Comparison of ENCODE assay signal across 17 mouse cellular contexts in the genomic region with DNA sequence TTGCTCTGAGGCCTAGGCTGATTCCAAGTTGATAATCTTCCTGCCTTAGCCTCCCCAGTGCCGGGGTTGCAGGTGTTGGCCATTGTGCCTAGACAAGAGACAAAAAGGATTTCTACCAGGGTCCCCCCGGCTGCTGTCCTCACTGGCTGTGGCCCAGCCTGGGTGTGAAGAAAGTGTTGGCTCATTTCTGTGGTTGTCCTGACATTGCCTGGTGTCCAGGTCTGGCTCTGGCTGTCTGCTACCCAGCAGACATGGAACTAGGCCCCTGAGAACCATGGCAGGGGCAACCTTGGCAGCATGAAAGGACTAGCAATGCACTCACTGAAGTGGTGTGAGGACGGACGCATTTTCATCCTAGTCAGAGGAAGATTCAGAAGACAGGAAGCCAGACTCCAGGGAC. TPM values are rescaled to one million over a fixed set of nuclear protein-coding genes. Genes with fewer than 3 reads are reported as not detected.
DNase-seq lines count a peak whose midpoint lies in the region; ATAC-seq and TF ChIP-seq lines count a peak whose summit lies in the region.
"Had no signal": no experiment of that assay in that cellular context is flagged by ENCODE, and none has a peak within 500 bp of the region (broad histone marks: within the 10 kb centered on the region; RNA-seq: fewer than 3 reads in every experiment).

No protein-coding gene starts in this region.

- whole genome bisulfite sequencing in forebrain, embryonic 13.5 days, result 75% methylated on average over 4 of the region's 4 CpGs
- WGBS in forebrain, embryonic 16.5 days, result 64% methylated on average over 4 of the region's 4 CpGs
- 79% methylated on average over 4 of the region's 4 CpGs for WGBS in limb, embryonic 12.5 days
- WGBS in stomach, embryonic 16.5 days, result 70% methylated on average over 4 of the region's 4 CpGs
- 78% methylated on average over 4 of the region's 4 CpGs for WGBS in liver, embryonic 12.5 days (ENCODE audit: insufficient replicate concordance)

- H3K4me2 ChIP-seq in forebrain, embryonic 13.5 days, result no peak overlapping the region
- no peak overlapping the region for H3K4me2 ChIP-seq in forebrain, embryonic 16.5 days (ENCODE audit: low read length)
- H3K4me2 ChIP-seq in limb, embryonic 12.5 days, result no peak overlapping the region
- H3K4me2 ChIP-seq in stomach, embryonic 16.5 days (ENCODE audit: low read depth, low read length), result no peak overlapping the region
- H3K4me2 ChIP-seq in liver, embryonic 12.5 days, result no peak overlapping the region
- H3K4me2 ChIP-seq: hindbrain, embryonic 15.5 days; liver, embryonic 15.5 days had no signal

- no peak for DNase-seq in left cerebral cortex, adult 2 months (ENCODE audit: extremely low spot score in 1 of 2, low spot score in 2 of 2)
- no peak for DNase-seq in left cerebral cortex, postnatal 36 days (ENCODE audit: low spot score in 2 of 2)
- no peak for DNase-seq in ovary, postnatal 10 days (ENCODE audit: low spot score)
- DNase-seq: thymus, postnatal 25 days had no signal

- H3K36me3 ChIP-seq in forebrain, embryonic 13.5 days (ENCODE audit: poor library complexity, severe bottlenecking), result no peaks in the 10 kb centered on the region
- H3K36me3 ChIP-seq in forebrain, embryonic 16.5 days (ENCODE audit: control insufficient read depth, insufficient read depth), result no peaks in the 10 kb centered on the region
- H3K36me3 ChIP-seq in limb, embryonic 12.5 days, result no peaks in the 10 kb centered on the region
- no peaks in the 10 kb centered on the region for H3K36me3 ChIP-seq in stomach, embryonic 16.5 days (ENCODE audit: control insufficient read depth, insufficient read depth, low read length)
- no peaks in the 10 kb centered on the region for H3K36me3 ChIP-seq in liver, embryonic 12.5 days
- H3K36me3 ChIP-seq: hindbrain, embryonic 15.5 days; liver, embryonic 15.5 days had no signal

- intact Hi-C loops in left cerebral cortex, adult 2 months (cut with DNase I), result no loop called here
- intact Hi-C loops in left cerebral cortex, postnatal 36 days (cut with DNase I), result no loop called here

- H3K4me3 ChIP-seq in forebrain, embryonic 13.5 days, result no peak overlapping the region
- H3K4me3 ChIP-seq in forebrain, embryonic 16.5 days (replicated peaks; ENCODE audit: low read length), result no peak overlapping the region
- H3K4me3 ChIP-seq in left cerebral cortex, adult 2 months, result no peak overlapping the region
- H3K4me3 ChIP-seq in limb, embryonic 12.5 days (replicated peaks), result no peak overlapping the region
- H3K4me3 ChIP-seq in stomach, embryonic 16.5 days (replicated peaks; ENCODE audit: low read length), result no peak overlapping the region
- H3K4me3 ChIP-seq in liver, embryonic 12.5 days, result no peak overlapping the region
- H3K4me3 ChIP-seq: hindbrain, embryonic 15.5 days; liver, embryonic 15.5 days had no signal

- no peak for ATAC-seq in forebrain, embryonic 13.5 days
- no peak for ATAC-seq in forebrain, embryonic 16.5 days
- ATAC-seq in limb, embryonic 12.5 days (ENCODE audit: insufficient number of reproducible peaks, insufficient read depth, low FRiP score, low TSS enrichment, low read depth), result no peak
- no peak for ATAC-seq in stomach, embryonic 16.5 days (ENCODE audit: insufficient read depth, low FRiP score)
- ATAC-seq in liver, embryonic 12.5 days, result no peak

- peaks cover 87% of the 10 kb centered on the region for H3K4me1 ChIP-seq in forebrain, embryonic 13.5 days
- H3K4me1 ChIP-seq in forebrain, embryonic 16.5 days (replicated peaks; ENCODE audit: control insufficient read depth, insufficient read depth, low read length), result peaks cover 60% of the 10 kb centered on the region
- peaks cover 85% of the 10 kb centered on the region for H3K4me1 ChIP-seq in limb, embryonic 12.5 days (replicated peaks)
- peaks cover 50% of the 10 kb centered on the region for H3K4me1 ChIP-seq in stomach, embryonic 16.5 days (ENCODE audit: control insufficient read depth, insufficient read depth, low read length)
- H3K4me1 ChIP-seq in liver, embryonic 12.5 days, result peaks cover 41% of the 10 kb centered on the region

- no peaks in the 10 kb centered on the region; the same call in 1 of the 2 replicates for H3K27me3 ChIP-seq in forebrain, embryonic 13.5 days
- H3K27me3 ChIP-seq in forebrain, embryonic 16.5 days (replicated peaks; ENCODE audit: control insufficient read depth, insufficient read depth, low read length), result no peaks in the 10 kb centered on the region
- H3K27me3 ChIP-seq in limb, embryonic 12.5 days, result no peaks in the 10 kb centered on the region
- no peaks in the 10 kb centered on the region for H3K27me3 ChIP-seq in stomach, embryonic 16.5 days (ENCODE audit: control insufficient read depth, insufficient read depth, low read length)
- H3K27me3 ChIP-seq in liver, embryonic 12.5 days (replicated peaks), result peaks cover 18% of the 10 kb centered on the region
- H3K27me3 ChIP-seq: hindbrain, embryonic 15.5 days had no signal

- H3K27ac ChIP-seq in forebrain, embryonic 13.5 days, result peak overlapping the region; percentile 20
- no peak overlapping the region for H3K27ac ChIP-seq in forebrain, embryonic 16.5 days (ENCODE audit: low read length)
- peak overlapping the region; percentile 24; the same call in 1 of the 2 replicates for H3K27ac ChIP-seq in left cerebral cortex, adult 2 months
- peak overlapping the region; percentile 56 for H3K27ac ChIP-seq in limb, embryonic 12.5 days
- H3K27ac ChIP-seq in stomach, embryonic 16.5 days (ENCODE audit: low read length), result peak overlapping the region; percentile 43; the same call in 1 of the 2 replicates
- no peak overlapping the region for H3K27ac ChIP-seq in liver, embryonic 12.5 days
- H3K27ac ChIP-seq: hindbrain, embryonic 15.5 days; liver, embryonic 15.5 days had no signal

- H3K9ac ChIP-seq in forebrain, embryonic 13.5 days, result no peak overlapping the region
- H3K9ac ChIP-seq in forebrain, embryonic 16.5 days (replicated peaks; ENCODE audit: low read depth, low read length), result no peak overlapping the region
- H3K9ac ChIP-seq in limb, embryonic 12.5 days (replicated peaks), result 0 out of 2 replicates have a peak overlapping the region, but pooled peaks have one; percentile 27
- 0 out of 2 replicates have a peak overlapping the region, but pooled peaks have one; percentile 12 for H3K9ac ChIP-seq in stomach, embryonic 16.5 days (ENCODE audit: low read length)
- no peak overlapping the region for H3K9ac ChIP-seq in liver, embryonic 12.5 days
- H3K9ac ChIP-seq: hindbrain, embryonic 15.5 days; liver, embryonic 15.5 days had no signal

- TF ChIP-seq CTCF in left cerebral cortex, adult 2 months (IDR thresholded peaks at IDR 0.05), result no peak

- no peaks in the 10 kb centered on the region for H3K9me3 ChIP-seq in forebrain, embryonic 13.5 days (replicated peaks)
- no peaks in the 10 kb centered on the region for H3K9me3 ChIP-seq in forebrain, embryonic 16.5 days (ENCODE audit: control insufficient read depth, low read length)
- H3K9me3 ChIP-seq in limb, embryonic 12.5 days, result no peaks in the 10 kb centered on the region
- H3K9me3 ChIP-seq in stomach, embryonic 16.5 days (replicated peaks; ENCODE audit: control insufficient read depth, low read length), result no peaks in the 10 kb centered on the region
- no peaks in the 10 kb centered on the region for H3K9me3 ChIP-seq in liver, embryonic 12.5 days (replicated peaks)
- H3K9me3 ChIP-seq: hindbrain, embryonic 15.5 days; liver, embryonic 15.5 days had no signal

RNA-seq across cellular contexts. Expression of gene Ralgds, which starts 16.9 kb away (rescaled TPM):
- 50.9 and 53.6 TPM in 2 replicates for polyA plus RNA-seq in forebrain, embryonic 13.5 days (2015; fragmentation: Nextera tagmentation; extraction: Ambion mirVana)
- polyA plus RNA-seq in forebrain, embryonic 16.5 days (2015; fragmentation: Nextera tagmentation; extraction: Ambion mirVana), result 83.5 and 83.7 TPM in 2 replicates
- 10 to 100 TPM; 81.1 to 92.6 TPM for total RNA-seq in left cerebral cortex, adult 2 months (2021)
- 10 to 100 TPM; 82.7 to 82.8 TPM for total RNA-seq in left cerebral cortex, postnatal 36 days (2021)
- polyA plus RNA-seq in limb, embryonic 12.5 days (2016; fragmentation: Nextera tagmentation; extraction: Ambion mirVana), result 42.7 and 54.7 TPM in 2 replicates
- 24.6 and 28.2 TPM in 2 replicates for polyA plus RNA-seq in stomach, embryonic 16.5 days (2015; fragmentation: Nextera tagmentation; extraction: Ambion mirVana)
- 4.3 and 5.5 TPM in 2 replicates for polyA plus RNA-seq in liver, embryonic 12.5 days (2016; fragmentation: Nextera tagmentation; extraction: Ambion mirVana)

RNA-seq across cellular contexts. Expression of gene Gm10134, which starts 24.0 kb away (rescaled TPM):
- 0.53 and 0.76 TPM in 2 replicates for polyA plus RNA-seq in forebrain, embryonic 13.5 days (2015; fragmentation: Nextera tagmentation; extraction: Ambion mirVana)
- 1.8 and 2.4 TPM in 2 replicates for polyA plus RNA-seq in forebrain, embryonic 16.5 days (2015; fragmentation: Nextera tagmentation; extraction: Ambion mirVana)
- 1 to 10 TPM in 1 of 2 experiments, not detected in 1; 1.9 TPM for total RNA-seq in left cerebral cortex, adult 2 months (2021)
- 1 to 10 TPM; 1.7 TPM for total RNA-seq in left cerebral cortex, postnatal 36 days (2021)
- polyA plus RNA-seq in limb, embryonic 12.5 days (2016; fragmentation: Nextera tagmentation; extraction: Ambion mirVana), result 0.69 and 0.89 TPM in 2 replicates
- polyA plus RNA-seq in stomach, embryonic 16.5 days (2015; fragmentation: Nextera tagmentation; extraction: Ambion mirVana), result 7.4 and 8.9 TPM in 2 replicates
- polyA plus RNA-seq in liver, embryonic 12.5 days (2016; fragmentation: Nextera tagmentation; extraction: Ambion mirVana), result 0.64 and 0.71 TPM in 2 replicates
- total RNA-seq: common myeloid progenitor, adult 5-6 weeks; granulocyte monocyte progenitor cell, adult 5-6 weeks; MEL had no signal
- polyA plus RNA-seq: C2C12 had no signal

RNA-seq across cellular contexts. Expression of gene Gbgt1, which starts 33.2 kb away (rescaled TPM):
- 0.43 TPM in 1 of 2 replicates, not detected in the other for polyA plus RNA-seq in forebrain, embryonic 13.5 days (2015; fragmentation: Nextera tagmentation; extraction: Ambion mirVana)
- polyA plus RNA-seq in forebrain, embryonic 16.5 days (2015; fragmentation: Nextera tagmentation; extraction: Ambion mirVana), result 0.51 and 1.2 TPM in 2 replicates
- 1 to 10 TPM; 1.8 to 2.9 TPM for total RNA-seq in left cerebral cortex, adult 2 months (2021)
- 1 to 10 TPM; 1.6 to 3.3 TPM for total RNA-seq in left cerebral cortex, postnatal 36 days (2021)
- 0.25 TPM in 1 of 2 replicates, not detected in the other for polyA plus RNA-seq in limb, embryonic 12.5 days (2016; fragmentation: Nextera tagmentation; extraction: Ambion mirVana)
- 3.2 and 3.5 TPM in 2 replicates for polyA plus RNA-seq in stomach, embryonic 16.5 days (2015; fragmentation: Nextera tagmentation; extraction: Ambion mirVana)
- polyA plus RNA-seq in liver, embryonic 12.5 days (2016; fragmentation: Nextera tagmentation; extraction: Ambion mirVana), result 0.37 and 0.39 TPM in 2 replicates
- total RNA-seq: common myeloid progenitor, adult 5-6 weeks; granulocyte monocyte progenitor cell, adult 5-6 weeks; MEL had no signal
- polyA plus RNA-seq: C2C12 had no signal

RNA-seq across cellular contexts. Expression of gene Cel, which starts 33.3 kb away (rescaled TPM):
- polyA plus RNA-seq in forebrain, embryonic 13.5 days (2015; fragmentation: Nextera tagmentation; extraction: Ambion mirVana), result 0.14 TPM in 1 of 2 replicates, not detected in the other
- not detected in 2 replicates for polyA plus RNA-seq in forebrain, embryonic 16.5 days (2015; fragmentation: Nextera tagmentation; extraction: Ambion mirVana)
- total RNA-seq in left cerebral cortex, adult 2 months (2021), result not detected
- not detected for total RNA-seq in left cerebral cortex, postnatal 36 days (2021)
- not detected in 2 replicates for polyA plus RNA-seq in limb, embryonic 12.5 days (2016; fragmentation: Nextera tagmentation; extraction: Ambion mirVana)
- polyA plus RNA-seq in stomach, embryonic 16.5 days (2015; fragmentation: Nextera tagmentation; extraction: Ambion mirVana), result 562 and 718 TPM in 2 replicates
- not detected in 2 replicates for polyA plus RNA-seq in liver, embryonic 12.5 days (2016; fragmentation: Nextera tagmentation; extraction: Ambion mirVana)
- total RNA-seq: common myeloid progenitor, adult 5-6 weeks; granulocyte monocyte progenitor cell, adult 5-6 weeks; layer of hippocampus, postnatal 25 days; MEL had no signal
- polyA plus RNA-seq: C2C12; kidney, embryonic 16.5 days had no signal

RNA-seq across cellular contexts. Expression of gene Gtf3c5, which starts 53.7 kb away (rescaled TPM):
- polyA plus RNA-seq in forebrain, embryonic 13.5 days (2015; fragmentation: Nextera tagmentation; extraction: Ambion mirVana), result 40.7 and 48.2 TPM in 2 replicates
- 40.5 and 43.3 TPM in 2 replicates for polyA plus RNA-seq in forebrain, embryonic 16.5 days (2015; fragmentation: Nextera tagmentation; extraction: Ambion mirVana)
- total RNA-seq in left cerebral cortex, adult 2 months (2021), result 10 to 100 TPM; 18.3 TPM
- 10 to 100 TPM; 17.9 to 18.6 TPM for total RNA-seq in left cerebral cortex, postnatal 36 days (2021)
- polyA plus RNA-seq in limb, embryonic 12.5 days (2016; fragmentation: Nextera tagmentation; extraction: Ambion mirVana), result 56.7 and 59.1 TPM in 2 replicates
- 37.2 and 38.2 TPM in 2 replicates for polyA plus RNA-seq in stomach, embryonic 16.5 days (2015; fragmentation: Nextera tagmentation; extraction: Ambion mirVana)
- polyA plus RNA-seq in liver, embryonic 12.5 days (2016; fragmentation: Nextera tagmentation; extraction: Ambion mirVana), result 24.9 and 26.3 TPM in 2 replicates

Comparison
In these comparisons a context has a peak if more than half of its experiments do, and no peak if none do; other contexts are left out.
1. H3K27ac ChIP-seq: peak in forebrain, embryonic 13.5 days (single experiment), left cerebral cortex, adult 2 months (single experiment), limb, embryonic 12.5 days (single experiment) and stomach, embryonic 16.5 days (single experiment); none in forebrain, embryonic 16.5 days (single experiment) and liver, embryonic 12.5 days (single experiment).
2. H3K9ac ChIP-seq: peak in limb, embryonic 12.5 days (single experiment) and stomach, embryonic 16.5 days (single experiment); none in forebrain, embryonic 13.5 days (single experiment), forebrain, embryonic 16.5 days (single experiment) and liver, embryonic 12.5 days (single experiment).